Mouse (Mus musculus) lung, postnatal 0 days (tissue): ENCODE results near the gene Zfp229. TPM values are rescaled to one million over a fixed set of nuclear protein-coding genes. Genes with fewer than 3 reads are reported as not detected.
"Not testable (repeated sequence)": the region's sequence is repeated elsewhere in the genome, so short reads cannot be mapped to it uniquely, and the experiment has no call there.

Experiments
- ATAC-seq: fragments of 200-750 bp; cut with Nextera tagmentation; 2 replicates; pipeline ENCODE4 v1.8.0; 2017; ENCODE audit warnings: moderate library complexity
- DNase-seq: peaks from one replicate; pipeline ENCODE4 v3.0.0-alpha.2; 2016; ENCODE audit warnings: low spot score
- H3K27ac ChIP-seq: fragments of 300-500 bp; sonication (generic); 2 replicates; pipeline ENCODE4 v1.5.1; 2014; ENCODE audit warnings: antibody characterized with exemption, mild to moderate bottlenecking, low read length, mixed read lengths
- H3K27me3 ChIP-seq: fragments of 300-500 bp; sonication (generic); replicated peaks from 2 replicates; pipeline ENCODE4 v1.6.1; 2014; ENCODE audit warnings: low read length, mixed read lengths; ENCODE audit not compliant: insufficient read depth
- H3K36me3 ChIP-seq: fragments of 300-500 bp; sonication (generic); 2 replicates; pipeline ENCODE4 v1.6.1; 2014; ENCODE audit warnings: low read length, mixed read lengths; ENCODE audit not compliant: insufficient read depth
- H3K4me1 ChIP-seq: fragments of 300-500 bp; sonication (generic); 2 replicates; pipeline ENCODE4 v1.6.1; 2014; ENCODE audit warnings: antibody characterized with exemption, low read depth, low read length, mixed read lengths; ENCODE audit not compliant: insufficient read depth
- H3K4me2 ChIP-seq: fragments of 300-500 bp; sonication (generic); replicated peaks from 2 replicates; pipeline ENCODE4 v1.6.1; 2014; ENCODE audit warnings: low read depth, mild to moderate bottlenecking, low read length, moderate library complexity, mixed read lengths
- H3K4me3 ChIP-seq: fragments of 300-500 bp; sonication (generic); 2 replicates; pipeline ENCODE4 v1.5.1; 2014; ENCODE audit warnings: low read depth, low read length
- H3K9ac ChIP-seq: fragments of 300-500 bp; sonication (generic); replicated peaks from 2 replicates; pipeline ENCODE4 v1.6.1; 2014; ENCODE audit warnings: low read depth, mild to moderate bottlenecking
- H3K9me3 ChIP-seq: fragments of 300-500 bp; sonication (generic); 2 replicates; pipeline ENCODE4 v1.6.1; 2016; ENCODE audit warnings: low read length, mixed read lengths
- CTCF ChIP-seq: IDR thresholded peaks from 2 replicates; pipeline ENCODE4 v1.5.1; 2016; ENCODE audit warnings: antibody characterized with exemption, mild to moderate bottlenecking
- EP300 ChIP-seq: IDR thresholded peaks from 2 replicates; pipeline ENCODE4 v1.6.1; 2016; ENCODE audit warnings: antibody characterized with exemption, mild to moderate bottlenecking, control low read depth
- WGBS: fragments of 180-500 bp; shearing (Covaris S2); extraction: QIAGEN DNeasy Blood & Tissue Kit; methylation state at CpG from one replicate; pipeline ENCODE4 v1.1.7; 2014; 5-methylcytosine and 5-hydroxymethylcytosine counted together
- polyA plus RNA-seq: library from polyadenylated mRNA; unstranded; fragments of >200 nt; fragmentation: Nextera tagmentation; extraction: Ambion mirVana; gene quantifications from 2 replicates; pipeline ENCODE4 v1.2.1, GENCODE M21; 2015

Gene Zfp229
- polyA plus RNA-seq = 3.5 and 4.6 TPM in 2 replicates

GRCm38 (mm10) chr17:21730495-21730894 lies at the start of gene Zfp229:
Zfp229 (plus strand) TSS chr17:21730795.
- DNase-seq, H3K4me3 ChIP-seq, H3K9ac ChIP-seq, H3K4me2 ChIP-seq, H3K27ac ChIP-seq, H3K4me1 ChIP-seq, H3K27me3 ChIP-seq, H3K36me3 ChIP-seq, ATAC-seq, H3K9me3 ChIP-seq: not testable (repeated sequence)
- WGBS = 96% methylated on average over 6 of the region's 22 CpGs

- WGBS = 84% methylated on average over 3 of the region's 3 CpGs
- Histone ChIP-seq H3K36me3 (no peaks in the 10 kb centered on the region), H3K4me1 (no peaks in the 10 kb centered on the region), H3K9me3 (no peaks in the 10 kb centered on the region), H3K4me2 (no peak within 1 kb of the TSS), H3K27ac (no peak within 1 kb of the TSS), H3K27me3 (no peaks in the 10 kb centered on the region), H3K4me3 (no peak within 1 kb of the TSS), H3K9ac (no peak within 1 kb of the TSS)
- DNase-seq = no peak
- TF ChIP-seq EP300 = no peak
- TF ChIP-seq CTCF = no peak
- ATAC-seq = no peak
These were observed 39.0 kb upstream of the Zfp229 start, which contains the start of gene Gm10226 for GRCm38 (mm10) chr17:21691560-21691959. Gm10226 (plus strand) TSS chr17:21691860.

- ATAC-seq (no peak), DNase-seq (no peak)
- no peaks in the 10 kb centered on the region for H3K27me3 ChIP-seq
- no peak overlapping the region for H3K4me3 ChIP-seq
- no peak overlapping the region for H3K4me2 ChIP-seq
- H3K9ac ChIP-seq = no peak overlapping the region
- H3K9me3 ChIP-seq = no peaks in the 10 kb centered on the region
- 74% methylated on average over 3 of the region's 3 CpGs for WGBS
- no peaks in the 10 kb centered on the region for H3K4me1 ChIP-seq
- TF ChIP-seq EP300 (no peak), CTCF (no peak)
- no peak overlapping the region for H3K27ac ChIP-seq
- no peaks in the 10 kb centered on the region for H3K36me3 ChIP-seq
These were observed 37.3 kb upstream of the Zfp229 start for GRCm38 (mm10) chr17:21693342-21693741.

GRCm38 (mm10) chr17:21696073-21696472 lies 34.5 kb upstream of the Zfp229 start:
- no peak for ATAC-seq
- no peak for DNase-seq
- Histone ChIP-seq H3K9me3 (no peaks in the 10 kb centered on the region), H3K9ac (no peak overlapping the region), H3K4me1 (no peaks in the 10 kb centered on the region), H3K4me2 (no peak overlapping the region), H3K27ac (no peak overlapping the region), H3K27me3 (no peaks in the 10 kb centered on the region), H3K4me3 (no peak overlapping the region), H3K36me3 (no peaks in the 10 kb centered on the region)
- TF ChIP-seq EP300 = no peak
- TF ChIP-seq CTCF = no peak

- Histone ChIP-seq H3K9ac (no peak overlapping the region), H3K4me2 (no peak overlapping the region), H3K36me3 (no peaks in the 10 kb centered on the region), H3K27me3 (no peaks in the 10 kb centered on the region), H3K4me1 (no peaks in the 10 kb centered on the region), H3K4me3 (no peak overlapping the region), H3K27ac (no peak overlapping the region), H3K9me3 (no peaks in the 10 kb centered on the region)
- ATAC-seq (no peak), DNase-seq (no peak)
- WGBS = 46% methylated on average over 5 of the region's 5 CpGs
- no peak for TF ChIP-seq EP300
These were observed 28.0 kb upstream of the Zfp229 start for GRCm38 (mm10) chr17:21702281-21703240.

GRCm38 (mm10) chr17:21703414-21703813 lies 27.2 kb upstream of the Zfp229 start:
- TF ChIP-seq EP300 (no peak), CTCF (no peak)
- DNase-seq = no peak
- H3K27me3 ChIP-seq = no peaks in the 10 kb centered on the region
- H3K36me3 ChIP-seq = no peaks in the 10 kb centered on the region
- H3K4me1 ChIP-seq = no peaks in the 10 kb centered on the region
- H3K27ac ChIP-seq = no peak overlapping the region
- no peak overlapping the region for H3K9ac ChIP-seq
- no peak overlapping the region for H3K4me3 ChIP-seq
- no peaks in the 10 kb centered on the region for H3K9me3 ChIP-seq
- H3K4me2 ChIP-seq = no peak overlapping the region
- 66% methylated on average over 1 of the region's 1 CpGs for WGBS
- ATAC-seq = no peak
